Mouse (Mus musculus): Measurements from ENCODE around the gene Vsx1. TPM values are rescaled to one million over a fixed set of nuclear protein-coding genes. Genes with fewer than 3 reads are reported as not detected.

The Vsx1 gene
- polyA plus RNA-seq (2012; rRNA removed), result 0.02 TPM in 1 of 2 replicates, not detected in the other

GRCm38 (mm10) chr2:150689223-150689800, at the start of gene Vsx1:
Vsx1 (minus strand) TSS chr2:150689360.
- Histone ChIP-seq H3K27ac (ENCODE audit: control insufficient read depth, insufficient read depth, low read depth, low read length) (no peak within 1 kb of the TSS), H3K4me1 (ENCODE audit: control insufficient read depth, insufficient read depth, low read length) (peaks cover 1% of the 10 kb centered on the region; the same call in 1 of the 2 replicates), H3K36me3 (ENCODE audit: control insufficient read depth, insufficient read depth, low read length) (no peaks in the 10 kb centered on the region), H3K4me3 (ENCODE audit: control insufficient read depth, low read depth, low read length) (no peak within 1 kb of the TSS), H3K27me3 (ENCODE audit: control insufficient read depth, insufficient read depth, low read length) (no peaks in the 10 kb centered on the region; the same call in 1 of the 2 replicates)
- TF ChIP-seq CTCF (IDR thresholded peaks at IDR 0.05; ENCODE audit: control insufficient read depth, insufficient read depth, insufficient replicate concordance, low read depth, low read length) (no peak), POLR2A (IDR thresholded peaks at IDR 0.05; ENCODE audit: control insufficient read depth, low read depth, low read length) (no peak)

GRCm38 (mm10) chr2:150737881-150738280, 48.7 kb upstream of the Vsx1 start:
- H3K4me1 ChIP-seq (ENCODE audit: control insufficient read depth, insufficient read depth, low read length), result peaks cover 9% of the 10 kb centered on the region
- H3K4me3 ChIP-seq (ENCODE audit: control insufficient read depth, low read depth, low read length), result no peak overlapping the region
- no peaks in the 10 kb centered on the region for H3K36me3 ChIP-seq (ENCODE audit: control insufficient read depth, insufficient read depth, low read length)
- H3K27me3 ChIP-seq (ENCODE audit: control insufficient read depth, insufficient read depth, low read length), result no peaks in the 10 kb centered on the region
- no peak for TF ChIP-seq POLR2A (IDR thresholded peaks at IDR 0.05; ENCODE audit: control insufficient read depth, low read depth, low read length)
- TF ChIP-seq CTCF (IDR thresholded peaks at IDR 0.05; ENCODE audit: control insufficient read depth, insufficient read depth, insufficient replicate concordance, low read depth, low read length), result no peak
- no peak overlapping the region for H3K27ac ChIP-seq (ENCODE audit: control insufficient read depth, insufficient read depth, low read depth, low read length)

- no peaks in the 10 kb centered on the region for H3K36me3 ChIP-seq (ENCODE audit: control insufficient read depth, insufficient read depth, low read length)
- H3K4me1 ChIP-seq (ENCODE audit: control insufficient read depth, insufficient read depth, low read length), result peaks cover 9% of the 10 kb centered on the region
- H3K27me3 ChIP-seq (ENCODE audit: control insufficient read depth, insufficient read depth, low read length), result no peaks in the 10 kb centered on the region
- H3K27ac ChIP-seq (ENCODE audit: control insufficient read depth, insufficient read depth, low read depth, low read length), result no peak overlapping the region
- TF ChIP-seq POLR2A (IDR thresholded peaks at IDR 0.05; ENCODE audit: control insufficient read depth, low read depth, low read length), result no peak
- TF ChIP-seq CTCF (IDR thresholded peaks at IDR 0.05; ENCODE audit: control insufficient read depth, insufficient read depth, insufficient replicate concordance, low read depth, low read length), result no peak
- no peak overlapping the region for H3K4me3 ChIP-seq (ENCODE audit: control insufficient read depth, low read depth, low read length)
Measured at GRCm38 (mm10) chr2:150735756-150736576, 46.8 kb upstream of the Vsx1 start.

GRCm38 (mm10) chr2:150712167-150712674, 23.1 kb upstream of the Vsx1 start:
- H3K4me3 ChIP-seq (ENCODE audit: control insufficient read depth, low read depth, low read length), result no peak overlapping the region
- no peaks in the 10 kb centered on the region for H3K27me3 ChIP-seq (ENCODE audit: control insufficient read depth, insufficient read depth, low read length)
- TF ChIP-seq CTCF (IDR thresholded peaks at IDR 0.05; ENCODE audit: control insufficient read depth, insufficient read depth, insufficient replicate concordance, low read depth, low read length) (no peak), POLR2A (IDR thresholded peaks at IDR 0.05; ENCODE audit: control insufficient read depth, low read depth, low read length) (no peak)
- H3K4me1 ChIP-seq (ENCODE audit: control insufficient read depth, insufficient read depth, low read length), result no peaks in the 10 kb centered on the region
- no peaks in the 10 kb centered on the region for H3K36me3 ChIP-seq (ENCODE audit: control insufficient read depth, insufficient read depth, low read length)
- no peak overlapping the region for H3K27ac ChIP-seq (ENCODE audit: control insufficient read depth, insufficient read depth, low read depth, low read length)

GRCm38 (mm10) chr2:150691481-150692170, 2.5 kb upstream of the Vsx1 start:
- TF ChIP-seq CTCF (IDR thresholded peaks at IDR 0.05; ENCODE audit: control insufficient read depth, insufficient read depth, insufficient replicate concordance, low read depth, low read length) (no peak), POLR2A (IDR thresholded peaks at IDR 0.05; ENCODE audit: control insufficient read depth, low read depth, low read length) (no peak)
- no peaks in the 10 kb centered on the region for H3K36me3 ChIP-seq (ENCODE audit: control insufficient read depth, insufficient read depth, low read length)
- no peak overlapping the region for H3K27ac ChIP-seq (ENCODE audit: control insufficient read depth, insufficient read depth, low read depth, low read length)
- H3K4me1 ChIP-seq (ENCODE audit: control insufficient read depth, insufficient read depth, low read length), result no peaks in the 10 kb centered on the region; the same call in 1 of the 2 replicates
- no peak overlapping the region for H3K4me3 ChIP-seq (ENCODE audit: control insufficient read depth, low read depth, low read length)
- H3K27me3 ChIP-seq (ENCODE audit: control insufficient read depth, insufficient read depth, low read length), result no peaks in the 10 kb centered on the region; the same call in 1 of the 2 replicates

- no peak overlapping the region for H3K27ac ChIP-seq (ENCODE audit: control insufficient read depth, insufficient read depth, low read depth, low read length)
- H3K4me3 ChIP-seq (ENCODE audit: control insufficient read depth, low read depth, low read length), result no peak overlapping the region
Measured at GRCm38 (mm10) chr2:150690216-150690615, 1.1 kb upstream of the Vsx1 start.

More at GRCm38 (mm10) chr2:150690216-150690615, 1.1 kb upstream of the Vsx1 start:
- TF ChIP-seq POLR2A (IDR thresholded peaks at IDR 0.05; ENCODE audit: control insufficient read depth, low read depth, low read length) (no peak), CTCF (IDR thresholded peaks at IDR 0.05; ENCODE audit: control insufficient read depth, insufficient read depth, insufficient replicate concordance, low read depth, low read length) (no peak)
- no peaks in the 10 kb centered on the region; the same call in 1 of the 2 replicates for H3K27me3 ChIP-seq (ENCODE audit: control insufficient read depth, insufficient read depth, low read length)
- no peaks in the 10 kb centered on the region; the same call in 1 of the 2 replicates for H3K4me1 ChIP-seq (ENCODE audit: control insufficient read depth, insufficient read depth, low read length)
- H3K36me3 ChIP-seq (ENCODE audit: control insufficient read depth, insufficient read depth, low read length), result no peaks in the 10 kb centered on the region

All from testis, adult 2 months (tissue).